Mouse (Mus musculus) limb, embryonic 10.5 days (tissue): ENCODE results near the gene Tlr4. TPM values are rescaled to one million over a fixed set of nuclear protein-coding genes. Genes with fewer than 3 reads are reported as not detected.
A peak's percentile ranks its signal among the peaks of the same experiment; 100 is the strongest.

Experiments used
- DNase-seq: peaks from one replicate; pipeline ENCODE4 v3.0.0-alpha.2; 2017; ENCODE audit warnings: low spot score
- H3K27ac ChIP-seq: fragments of 300-500 bp; sonication (generic); 2 replicates; pipeline ENCODE4 v1.5.1; 2016; ENCODE audit warnings: mild to moderate bottlenecking
- H3K27me3 ChIP-seq: fragments of 300-500 bp; sonication (generic); 2 replicates; pipeline ENCODE4 v1.6.1; 2016; ENCODE audit warnings: low read depth, mild to moderate bottlenecking; ENCODE audit not compliant: poor library complexity, severe bottlenecking
- H3K36me3 ChIP-seq: fragments of 300-500 bp; sonication (generic); 2 replicates; pipeline ENCODE4 v1.6.1; 2016; ENCODE audit warnings: mild to moderate bottlenecking, moderate library complexity
- H3K4me1 ChIP-seq: fragments of 300-500 bp; sonication (generic); 2 replicates; pipeline ENCODE4 v1.6.1; 2016
- H3K4me3 ChIP-seq: fragments of 300-500 bp; sonication (generic); 2 replicates; pipeline ENCODE4 v1.5.1; 2016; ENCODE audit warnings: mild to moderate bottlenecking, moderate library complexity
- H3K9me3 ChIP-seq: fragments of 300-500 bp; sonication (generic); replicated peaks from 2 replicates; pipeline ENCODE4 v1.6.1; 2016; ENCODE audit warnings: mild to moderate bottlenecking
- WGBS: fragments of 180-500 bp; shearing (Covaris S2); methylation state at CpG from one replicate; pipeline ENCODE4 v1.1.7; 2016; 5-methylcytosine and 5-hydroxymethylcytosine counted together
- polyA plus RNA-seq: library from polyadenylated mRNA; unstranded; fragments of >200 nt; fragmentation: Nextera tagmentation; extraction: Ambion mirVana; gene quantifications from 2 replicates; pipeline ENCODE4 v1.2.1, GENCODE M21; 2016

Tlr4 gene
- polyA plus RNA-seq, 1 experiment from 2014 or later = 0.69 TPM

- no peak for DNase-seq
Measured at GRCm38 (mm10) chr4:66856992-66857391, 29.6 kb downstream of the Tlr4 start.

GRCm38 (mm10) chr4:66869919-66870318 lies 42.5 kb downstream of the Tlr4 start:
- no peaks in the 10 kb centered on the region for H3K27me3 ChIP-seq
- H3K27ac ChIP-seq = no peak overlapping the region
- no peaks in the 10 kb centered on the region for H3K4me1 ChIP-seq
- no peak for DNase-seq
- H3K4me3 ChIP-seq = no peak overlapping the region
- H3K36me3 ChIP-seq = no peaks in the 10 kb centered on the region
- no peaks in the 10 kb centered on the region for H3K9me3 ChIP-seq
- WGBS = 89% methylated on average over 7 of the region's 7 CpGs

More at GRCm38 (mm10) chr4:66856992-66857391, 29.6 kb downstream of the Tlr4 start:
- Histone ChIP-seq H3K9me3 (no peaks in the 10 kb centered on the region), H3K4me3 (no peak overlapping the region), H3K27ac (no peak overlapping the region), H3K36me3 (no peaks in the 10 kb centered on the region), H3K27me3 (no peaks in the 10 kb centered on the region), H3K4me1 (no peaks in the 10 kb centered on the region)
- 82% methylated on average over 1 of the region's 1 CpGs for WGBS

GRCm38 (mm10) chr4:66872026-66872425 lies 44.6 kb downstream of the Tlr4 start:
- Histone ChIP-seq H3K9me3 (no peaks in the 10 kb centered on the region), H3K27me3 (no peaks in the 10 kb centered on the region), H3K4me1 (no peaks in the 10 kb centered on the region), H3K36me3 (no peaks in the 10 kb centered on the region), H3K4me3 (no peak overlapping the region), H3K27ac (no peak overlapping the region)
- DNase-seq = no peak
- 88% methylated on average over 5 of the region's 5 CpGs for WGBS

GRCm38 (mm10) chr4:66873342-66873741 lies 46.0 kb downstream of the Tlr4 start:
- DNase-seq = no peak
- H3K27me3 ChIP-seq = no peaks in the 10 kb centered on the region
- no peaks in the 10 kb centered on the region for H3K36me3 ChIP-seq
- no peaks in the 10 kb centered on the region for H3K4me1 ChIP-seq
- H3K27ac ChIP-seq = no peak overlapping the region
- H3K9me3 ChIP-seq = no peaks in the 10 kb centered on the region
- H3K4me3 ChIP-seq = no peak overlapping the region

- no peaks in the 10 kb centered on the region for H3K4me1 ChIP-seq
- DNase-seq = no peak
- H3K27me3 ChIP-seq = no peaks in the 10 kb centered on the region
- H3K4me3 ChIP-seq = no peak overlapping the region
- 85% methylated on average over 4 of the region's 4 CpGs for WGBS
- no peaks in the 10 kb centered on the region for H3K36me3 ChIP-seq
- H3K27ac ChIP-seq = no peak overlapping the region
- H3K9me3 ChIP-seq = no peaks in the 10 kb centered on the region
Measured at GRCm38 (mm10) chr4:66875751-66876150, 48.4 kb downstream of the Tlr4 start.

GRCm38 (mm10) chr4:66877609-66878008 lies 50.2 kb downstream of the Tlr4 start:
- WGBS = 64% methylated on average over 11 of the region's 11 CpGs
- no peak for DNase-seq

GRCm38 (mm10) chr4:66881496-66881895 lies 54.1 kb downstream of the Tlr4 start:
- DNase-seq = no peak
- WGBS = 88% methylated on average over 1 of the region's 1 CpGs
- Histone ChIP-seq H3K36me3 (no peaks in the 10 kb centered on the region), H3K9me3 (no peaks in the 10 kb centered on the region), H3K4me1 (no peaks in the 10 kb centered on the region), H3K27me3 (no peaks in the 10 kb centered on the region), H3K4me3 (no peak overlapping the region), H3K27ac (no peak overlapping the region)

More at GRCm38 (mm10) chr4:66877609-66878008, 50.2 kb downstream of the Tlr4 start:
- Histone ChIP-seq H3K27me3 (no peaks in the 10 kb centered on the region), H3K4me1 (no peaks in the 10 kb centered on the region), H3K9me3 (no peaks in the 10 kb centered on the region), H3K27ac (no peak overlapping the region), H3K36me3 (no peaks in the 10 kb centered on the region), H3K4me3 (no peak overlapping the region)

GRCm38 (mm10) chr4:66883264-66883663 lies 55.9 kb downstream of the Tlr4 start:
- Histone ChIP-seq H3K27me3 (no peaks in the 10 kb centered on the region), H3K27ac (no peak overlapping the region), H3K4me1 (no peaks in the 10 kb centered on the region), H3K4me3 (no peak overlapping the region), H3K9me3 (no peaks in the 10 kb centered on the region), H3K36me3 (no peaks in the 10 kb centered on the region)
- 97% methylated on average over 5 of the region's 5 CpGs for WGBS
- DNase-seq = no peak

GRCm38 (mm10) chr4:66894547-66894946 lies 67.2 kb downstream of the Tlr4 start:
- H3K4me3 ChIP-seq = no peak overlapping the region
- 10% methylated on average over 2 of the region's 2 CpGs for WGBS
- DNase-seq = peak; percentile 44
- no peaks in the 10 kb centered on the region for H3K27me3 ChIP-seq
- H3K36me3 ChIP-seq = no peaks in the 10 kb centered on the region
- H3K9me3 ChIP-seq = no peaks in the 10 kb centered on the region
- H3K27ac ChIP-seq = no peak overlapping the region
- H3K4me1 ChIP-seq = peaks cover 6% of the 10 kb centered on the region; the same call in 1 of the 2 replicates

GRCm38 (mm10) chr4:66894981-66895380 lies 67.6 kb downstream of the Tlr4 start:
- 68% methylated on average over 7 of the region's 7 CpGs for WGBS
- no peak overlapping the region for H3K27ac ChIP-seq
- H3K27me3 ChIP-seq = no peaks in the 10 kb centered on the region
- no peaks in the 10 kb centered on the region for H3K9me3 ChIP-seq
- no peaks in the 10 kb centered on the region for H3K36me3 ChIP-seq
- H3K4me3 ChIP-seq = no peak overlapping the region
- no peak for DNase-seq
- H3K4me1 ChIP-seq = peaks cover 6% of the 10 kb centered on the region; the same call in 1 of the 2 replicates

GRCm38 (mm10) chr4:66900126-66900525 lies 72.7 kb downstream of the Tlr4 start:
- Histone ChIP-seq H3K27me3 (no peaks in the 10 kb centered on the region), H3K4me1 (no peaks in the 10 kb centered on the region), H3K36me3 (no peaks in the 10 kb centered on the region), H3K27ac (no peak overlapping the region), H3K9me3 (no peaks in the 10 kb centered on the region), H3K4me3 (no peak overlapping the region)
- no peak for DNase-seq

GRCm38 (mm10) chr4:66901498-66901897 lies 74.1 kb downstream of the Tlr4 start:
- Histone ChIP-seq H3K4me1 (no peaks in the 10 kb centered on the region), H3K27ac (no peak overlapping the region), H3K27me3 (no peaks in the 10 kb centered on the region), H3K36me3 (no peaks in the 10 kb centered on the region), H3K9me3 (no peaks in the 10 kb centered on the region), H3K4me3 (no peak overlapping the region)
- no peak for DNase-seq

- Histone ChIP-seq H3K4me3 (no peak overlapping the region), H3K27me3 (no peaks in the 10 kb centered on the region), H3K36me3 (no peaks in the 10 kb centered on the region), H3K4me1 (no peaks in the 10 kb centered on the region), H3K27ac (no peak overlapping the region), H3K9me3 (no peaks in the 10 kb centered on the region)
- no peak for DNase-seq
Measured at GRCm38 (mm10) chr4:66908376-66908775, 81.0 kb downstream of the Tlr4 start.

- no peak overlapping the region for H3K27ac ChIP-seq
- WGBS = 93% methylated on average over 3 of the region's 3 CpGs
- no peak overlapping the region for H3K4me3 ChIP-seq
- no peaks in the 10 kb centered on the region for H3K36me3 ChIP-seq
- H3K9me3 ChIP-seq = no peaks in the 10 kb centered on the region
- DNase-seq = no peak
- no peaks in the 10 kb centered on the region for H3K27me3 ChIP-seq
- no peaks in the 10 kb centered on the region for H3K4me1 ChIP-seq
Measured at GRCm38 (mm10) chr4:66919630-66920372, 92.4 kb downstream of the Tlr4 start.
